Mouse (Mus musculus) frontal cortex, postnatal 10 days (tissue): ENCODE measurements around the gene Has1.
"Not testable (repeated sequence)": the region's sequence is repeated elsewhere in the genome, so short reads cannot be mapped to it uniquely, and the experiment has no call there.

Source experiments
- DNase-seq, 2 experiments: peaks; one replicate each; pipeline ENCODE4 v3.0.0; 2022; ENCODE audit warnings: low spot score in 2 of 2, mixed read lengths in 1 of 2

Gene Has1

GRCm38 (mm10) chr17:17844606-17845005 lies 10.4 kb downstream of the Has1 start:
- DNase-seq: not testable (repeated sequence)

- DNase-seq: no peak
These were observed 11.3 kb downstream of the Has1 start for GRCm38 (mm10) chr17:17843534-17844261.

- DNase-seq: no peak
These were observed 14.2 kb downstream of the Has1 start for GRCm38 (mm10) chr17:17840796-17841195.

GRCm38 (mm10) chr17:17839276-17839675 lies 15.7 kb downstream of the Has1 start:
- no peak for DNase-seq

- peak; percentile 93 to 94 for DNase-seq
These were observed 16.9 kb downstream of the Has1 start for GRCm38 (mm10) chr17:17837919-17838701.

GRCm38 (mm10) chr17:17837426-17837825 lies 17.6 kb downstream of the Has1 start:
- DNase-seq: peak in 1 of 2 experiments; percentile 34

GRCm38 (mm10) chr17:17836101-17836500 lies 18.9 kb downstream of the Has1 start:
- no peak for DNase-seq

- DNase-seq: no peak
These were observed 20.1 kb downstream of the Has1 start for GRCm38 (mm10) chr17:17834896-17835295.

- DNase-seq: no peak
These were observed 24.3 kb downstream of the Has1 start for GRCm38 (mm10) chr17:17830731-17831130.

GRCm38 (mm10) chr17:17829816-17830535 lies 25.0 kb downstream of the Has1 start:
- no peak for DNase-seq

GRCm38 (mm10) chr17:17829052-17829785 lies 25.8 kb downstream of the Has1 start:
- peak in 1 of 2 experiments; percentile 38 for DNase-seq

GRCm38 (mm10) chr17:17828191-17828981 lies 26.6 kb downstream of the Has1 start:
- peak; percentile 63 to 64 for DNase-seq

- peak in 1 of 2 experiments; percentile 70 for DNase-seq
These were observed 27.3 kb downstream of the Has1 start for GRCm38 (mm10) chr17:17827658-17828190.

GRCm38 (mm10) chr17:17826751-17827657 lies 28.0 kb downstream of the Has1 start, which contains the start of gene Spaca6:
Gene Spaca6, plus strand, starts transcription at chr17:17827158.
- DNase-seq: peak; percentile 86 to 89

GRCm38 (mm10) chr17:17825921-17826591 lies 28.9 kb downstream of the Has1 start:
- DNase-seq: peak in 1 of 2 experiments; percentile 51

GRCm38 (mm10) chr17:17823612-17824336 lies 31.2 kb downstream of the Has1 start:
- DNase-seq: no peak

- no peak for DNase-seq
These were observed 59.5 kb downstream of the Has1 start for GRCm38 (mm10) chr17:17795527-17795926.
